Mouse (Mus musculus): ENCODE measurements around the gene Ms4a6b. TPM values are rescaled to one million over a fixed set of nuclear protein-coding genes. Genes with fewer than 3 reads are reported as not detected.
"Not testable (repeated sequence)": the region's sequence is repeated elsewhere in the genome, so short reads cannot be mapped to it uniquely, and the experiment has no call there.

Gene Ms4a6b
- polyA plus RNA-seq (2015; fragmentation: Nextera tagmentation; extraction: Ambion mirVana), result 3.0 and 3.7 TPM in 2 replicates

DNA sequence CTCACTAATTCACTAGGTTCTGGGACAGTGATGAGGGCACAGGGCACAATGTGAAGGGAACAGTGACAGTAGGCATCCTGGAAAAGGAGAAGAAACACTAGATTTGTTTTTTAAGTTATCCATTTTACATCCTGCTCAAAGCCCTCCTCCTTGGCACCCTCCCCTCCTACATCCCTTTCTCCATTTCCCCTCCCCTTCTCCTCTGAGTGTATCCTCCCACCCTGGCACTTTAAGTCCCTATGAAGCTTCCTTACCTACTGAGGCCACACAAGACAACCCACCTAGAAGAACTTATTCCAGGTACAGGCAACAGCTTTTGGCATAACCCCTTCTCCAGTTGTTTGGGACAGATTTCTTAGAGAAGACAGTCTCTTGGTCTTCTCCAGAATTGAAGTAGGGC, at the start of gene Ms4a6b:
Gene Ms4a6b, plus strand, starts transcription at position 267 of the 400 bp plus-strand sequence.
- Histone ChIP-seq H3K9ac (no peak within 1 kb of the TSS), H3K9me3 (no peaks in the 10 kb centered on the region), H3K27me3 (replicated peaks) (no peaks in the 10 kb centered on the region), H3K27ac (replicated peaks) (no peak within 1 kb of the TSS), H3K4me3 (no peak within 1 kb of the TSS), H3K4me2 (no peak within 1 kb of the TSS), H3K4me1 (no peaks in the 10 kb centered on the region), H3K36me3 (no peaks in the 10 kb centered on the region)
- no peak for ATAC-seq (ENCODE audit: extremely low read depth, insufficient number of reproducible peaks, low FRiP score, low TSS enrichment)

DNA sequence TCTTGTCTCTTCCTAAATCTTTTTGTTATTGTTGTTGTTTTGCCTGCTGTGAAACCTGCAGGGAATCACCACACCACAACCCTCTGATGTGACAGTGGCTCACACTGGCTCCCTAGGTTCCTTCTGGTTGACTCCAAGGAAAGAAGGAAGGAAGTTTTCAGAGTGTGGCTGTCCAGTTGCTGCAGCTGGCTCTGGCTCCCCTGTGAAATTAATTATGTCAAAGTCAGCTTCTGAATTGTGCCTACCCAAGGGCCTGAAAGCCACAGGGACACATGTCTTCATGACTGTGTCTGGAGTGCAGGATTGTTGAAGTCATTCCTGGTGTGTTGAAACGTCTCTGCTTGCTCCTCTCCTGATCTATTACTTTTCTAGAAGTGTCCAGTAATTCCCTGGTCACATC, 48.0 kb upstream of the Ms4a6b start:
- not testable (repeated sequence) for H3K27ac ChIP-seq (replicated peaks); H3K4me3 ChIP-seq; H3K9ac ChIP-seq; H3K36me3 ChIP-seq; H3K4me1 ChIP-seq; ATAC-seq (ENCODE audit: extremely low read depth, insufficient number of reproducible peaks, low FRiP score, low TSS enrichment); H3K27me3 ChIP-seq (replicated peaks); H3K4me2 ChIP-seq; H3K9me3 ChIP-seq
- 49% methylated on average over 1 of the region's 1 CpGs for WGBS

DNA sequence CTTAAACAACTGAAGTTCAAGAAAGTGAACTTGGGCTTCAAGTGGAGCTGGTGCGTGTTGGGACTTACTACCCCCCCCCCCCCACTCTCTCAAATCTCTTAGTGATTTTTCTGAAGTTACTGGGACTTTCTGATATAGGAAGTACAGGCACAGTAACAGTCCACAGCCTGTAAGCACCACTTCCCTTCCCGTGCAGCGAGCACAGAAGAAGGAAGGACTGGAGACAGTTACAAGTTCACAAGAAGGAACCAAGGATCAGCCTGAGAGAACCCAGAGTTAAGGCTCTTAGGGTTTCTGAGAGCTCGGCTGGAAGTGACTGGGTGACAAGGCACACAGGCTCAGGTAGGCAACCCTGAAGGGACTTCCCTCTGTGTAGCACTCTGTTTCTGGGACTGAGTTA, 47.1 kb upstream of the Ms4a6b start, which contains the start of gene Ms4a6c:
Gene Ms4a6c, plus strand, starts transcription at position 152 of the 400 bp plus-strand sequence.
- 55% methylated on average over 4 of the region's 4 CpGs for WGBS
- H3K9ac ChIP-seq; H3K4me3 ChIP-seq; H3K27ac ChIP-seq (replicated peaks); H3K9me3 ChIP-seq; H3K27me3 ChIP-seq (replicated peaks); H3K36me3 ChIP-seq; H3K4me1 ChIP-seq; H3K4me2 ChIP-seq; ATAC-seq (ENCODE audit: extremely low read depth, insufficient number of reproducible peaks, low FRiP score, low TSS enrichment): not testable (repeated sequence)

DNA sequence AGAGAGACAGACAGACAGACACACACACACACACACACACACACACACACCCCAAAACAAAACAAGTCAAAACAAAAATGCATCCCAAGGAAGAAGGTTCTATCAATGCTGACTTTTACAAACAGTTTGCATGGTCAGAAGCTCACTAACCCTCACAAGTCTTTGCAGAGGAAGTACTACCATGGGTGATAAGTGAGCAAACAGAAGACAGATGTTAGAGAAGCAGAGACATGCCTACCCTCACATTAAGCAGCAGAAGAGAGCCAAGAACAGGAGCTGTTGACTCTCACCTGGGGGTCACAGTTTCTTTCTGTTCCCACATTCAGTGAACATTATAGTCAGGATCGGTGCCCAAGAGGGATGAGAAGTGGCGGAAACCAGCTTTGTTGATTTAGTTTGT, 36.6 kb upstream of the Ms4a6b start:
- 64% methylated on average over 2 of the region's 2 CpGs for WGBS
- no peaks in the 10 kb centered on the region for H3K36me3 ChIP-seq
- H3K9ac ChIP-seq, result no peak overlapping the region
- ATAC-seq (ENCODE audit: extremely low read depth, insufficient number of reproducible peaks, low FRiP score, low TSS enrichment), result no peak
- no peak overlapping the region for H3K27ac ChIP-seq (replicated peaks)
- H3K9me3 ChIP-seq, result no peaks in the 10 kb centered on the region
- no peaks in the 10 kb centered on the region for H3K4me1 ChIP-seq
- no peak overlapping the region for H3K4me2 ChIP-seq
- H3K27me3 ChIP-seq (replicated peaks), result no peaks in the 10 kb centered on the region
- H3K4me3 ChIP-seq, result no peak overlapping the region

DNA sequence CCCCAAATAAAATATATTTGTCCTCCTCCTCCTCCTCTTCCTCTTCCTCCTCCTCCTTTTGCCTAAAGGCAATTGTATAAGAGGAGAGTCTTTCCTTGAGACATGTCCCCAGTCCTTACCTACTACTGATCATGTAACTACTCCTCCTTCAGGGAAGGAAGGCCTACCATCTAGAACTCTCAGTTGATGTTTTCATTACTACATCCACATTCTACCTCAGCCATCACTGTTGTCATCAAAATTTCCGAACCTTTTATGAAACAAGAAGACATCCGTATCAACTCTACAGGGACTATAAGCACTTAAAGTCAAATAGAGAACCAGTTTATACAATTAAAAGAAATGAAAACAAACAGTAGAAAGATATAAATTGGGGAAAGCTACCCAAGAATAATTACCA, 33.6 kb upstream of the Ms4a6b start:
- H3K4me2 ChIP-seq, result no peak overlapping the region
- H3K9me3 ChIP-seq, result no peaks in the 10 kb centered on the region
- ATAC-seq (ENCODE audit: extremely low read depth, insufficient number of reproducible peaks, low FRiP score, low TSS enrichment), result no peak
- H3K27ac ChIP-seq (replicated peaks), result no peak overlapping the region
- no peak overlapping the region for H3K4me3 ChIP-seq
- H3K36me3 ChIP-seq, result no peaks in the 10 kb centered on the region
- H3K9ac ChIP-seq, result no peak overlapping the region
- no peaks in the 10 kb centered on the region for H3K27me3 ChIP-seq (replicated peaks)
- 75% methylated on average over 2 of the region's 2 CpGs for WGBS
- H3K4me1 ChIP-seq, result no peaks in the 10 kb centered on the region

DNA sequence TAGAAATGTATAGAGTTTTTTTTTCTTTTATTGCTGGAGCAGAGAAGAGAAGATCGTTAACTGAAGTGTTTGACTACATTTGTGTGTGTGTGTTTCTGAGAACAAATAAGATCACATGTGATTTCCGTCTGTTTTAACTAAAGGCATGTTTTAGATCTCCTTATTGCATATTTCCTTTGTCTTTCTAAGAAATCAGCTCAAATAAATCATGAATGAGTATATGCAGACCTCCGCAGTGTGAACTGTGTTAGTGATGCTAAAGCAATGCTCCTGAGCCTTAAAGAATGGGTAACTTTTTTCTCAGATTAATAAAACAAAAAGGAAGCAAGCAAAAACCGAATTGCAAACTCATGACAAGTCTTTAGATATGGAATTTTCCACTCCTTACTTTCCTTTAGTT, 32.4 kb upstream of the Ms4a6b start:
- H3K27me3 ChIP-seq (replicated peaks), result no peaks in the 10 kb centered on the region
- H3K27ac ChIP-seq (replicated peaks), result no peak overlapping the region
- 64% methylated on average over 4 of the region's 4 CpGs for WGBS
- H3K36me3 ChIP-seq, result no peaks in the 10 kb centered on the region
- no peak for ATAC-seq (ENCODE audit: extremely low read depth, insufficient number of reproducible peaks, low FRiP score, low TSS enrichment)
- H3K9ac ChIP-seq, result no peak overlapping the region
- no peak overlapping the region for H3K4me3 ChIP-seq
- H3K4me2 ChIP-seq, result no peak overlapping the region
- H3K9me3 ChIP-seq, result no peaks in the 10 kb centered on the region
- no peaks in the 10 kb centered on the region for H3K4me1 ChIP-seq

DNA sequence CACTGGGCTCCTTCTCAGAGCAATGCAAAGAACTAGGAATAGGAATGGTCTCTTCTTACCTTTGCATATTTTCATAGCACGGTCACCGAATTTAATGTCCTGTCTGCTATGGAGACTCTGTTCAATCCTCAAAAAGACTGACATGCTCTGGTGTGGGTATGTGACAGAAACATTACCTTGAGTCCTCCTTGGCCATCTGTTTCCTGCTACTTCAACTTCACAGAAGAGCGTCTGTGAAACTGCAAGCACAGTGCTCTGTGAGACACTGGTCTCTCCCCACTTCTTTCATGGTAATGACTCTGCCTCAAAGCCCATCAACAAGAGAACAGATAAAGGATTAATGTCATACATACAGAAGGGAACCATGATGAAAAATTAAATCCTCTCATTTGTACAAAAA, 31.9 kb upstream of the Ms4a6b start:
- Histone ChIP-seq H3K4me3 (no peak overlapping the region), H3K4me2 (no peak overlapping the region), H3K9ac (no peak overlapping the region), H3K9me3 (no peaks in the 10 kb centered on the region), H3K27ac (replicated peaks) (no peak overlapping the region), H3K4me1 (no peaks in the 10 kb centered on the region), H3K36me3 (no peaks in the 10 kb centered on the region), H3K27me3 (replicated peaks) (no peaks in the 10 kb centered on the region)
- no peak for ATAC-seq (ENCODE audit: extremely low read depth, insufficient number of reproducible peaks, low FRiP score, low TSS enrichment)
- 70% methylated on average over 3 of the region's 3 CpGs for WGBS

DNA sequence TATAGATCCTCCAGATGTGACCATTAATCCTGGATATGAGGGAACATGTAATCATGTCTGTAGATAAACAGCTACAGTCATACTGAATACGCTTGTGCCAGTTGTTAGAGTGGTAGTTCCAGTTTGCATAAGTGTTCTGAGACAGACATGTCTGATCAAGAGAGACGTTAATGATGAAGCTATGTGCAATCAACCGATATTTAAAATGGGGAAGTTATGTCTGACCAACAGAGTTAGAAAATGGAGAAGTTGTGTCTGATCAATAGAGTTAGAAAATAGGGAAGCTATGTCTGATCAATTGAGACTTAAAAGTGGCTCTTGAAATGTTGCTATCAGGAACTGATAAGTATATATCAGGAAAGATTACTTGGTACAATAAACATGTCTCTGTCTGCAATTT, 31.0 kb upstream of the Ms4a6b start:
- no peak overlapping the region for H3K4me2 ChIP-seq
- H3K27me3 ChIP-seq (replicated peaks), result no peaks in the 10 kb centered on the region
- no peak overlapping the region for H3K9ac ChIP-seq
- WGBS, result 76% methylated on average over 3 of the region's 3 CpGs
- no peaks in the 10 kb centered on the region for H3K9me3 ChIP-seq
- H3K4me1 ChIP-seq, result no peaks in the 10 kb centered on the region
- H3K27ac ChIP-seq (replicated peaks), result no peak overlapping the region
- H3K36me3 ChIP-seq, result no peaks in the 10 kb centered on the region
- H3K4me3 ChIP-seq, result no peak overlapping the region
- no peak for ATAC-seq (ENCODE audit: extremely low read depth, insufficient number of reproducible peaks, low FRiP score, low TSS enrichment)

DNA sequence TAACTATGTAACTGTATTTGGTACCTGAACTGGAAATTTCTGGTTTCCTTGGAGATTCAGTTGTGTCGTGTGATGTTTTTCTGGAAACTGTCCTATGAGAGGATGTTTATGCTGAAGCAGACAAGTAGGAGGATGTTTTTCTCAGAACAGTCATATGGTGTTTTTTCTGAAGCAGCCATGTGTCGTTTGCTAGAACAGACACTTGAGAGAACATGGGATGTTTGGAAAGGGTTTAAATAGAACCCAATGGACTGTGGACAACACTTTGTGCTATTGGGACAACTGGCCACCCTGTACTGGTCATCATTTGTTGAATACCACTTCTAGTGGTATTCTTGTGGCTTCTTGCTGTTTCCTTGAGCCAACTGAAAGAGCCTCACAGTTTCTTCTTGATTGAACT, 30.6 kb upstream of the Ms4a6b start, which contains the start of gene Gm8369:
Gene Gm8369, plus strand, starts transcription at position 193 of the 400 bp plus-strand sequence.
- 54% methylated on average over 2 of the region's 2 CpGs for WGBS
- ATAC-seq (ENCODE audit: extremely low read depth, insufficient number of reproducible peaks, low FRiP score, low TSS enrichment), result no peak

DNA sequence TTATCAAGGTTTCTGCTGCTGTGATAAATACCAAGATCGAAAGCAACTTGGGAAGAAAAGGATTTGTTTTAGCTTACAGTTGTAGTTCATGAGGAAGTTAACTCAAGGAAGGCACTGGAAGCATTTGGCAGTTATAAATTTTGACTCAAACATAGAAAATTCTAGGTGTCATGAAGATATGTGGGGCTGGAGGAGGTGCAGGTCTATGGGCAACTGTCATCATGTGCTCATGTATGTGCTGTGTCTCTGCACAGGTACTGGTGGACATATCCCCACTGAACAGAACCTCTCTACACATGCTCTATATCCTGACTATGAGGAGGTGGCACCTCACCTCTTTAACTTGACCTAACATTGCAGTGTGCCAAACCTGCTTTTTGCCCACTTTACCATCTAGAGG, 29.7 kb upstream of the Ms4a6b start:
- ATAC-seq (ENCODE audit: extremely low read depth, insufficient number of reproducible peaks, low FRiP score, low TSS enrichment), result no peak
- Histone ChIP-seq H3K4me3 (no peak overlapping the region), H3K4me2 (no peak overlapping the region), H3K4me1 (no peaks in the 10 kb centered on the region), H3K36me3 (no peaks in the 10 kb centered on the region), H3K9ac (no peak overlapping the region), H3K27me3 (replicated peaks) (no peaks in the 10 kb centered on the region), H3K27ac (replicated peaks) (no peak overlapping the region), H3K9me3 (no peaks in the 10 kb centered on the region)
- 74% methylated on average over 1 of the region's 1 CpGs for WGBS

More for the DNA sequence above, 30.6 kb upstream of the Ms4a6b start, which contains the start of gene Gm8369:
- Histone ChIP-seq H3K27ac (replicated peaks) (no peak within 1 kb of the TSS), H3K4me3 (no peak within 1 kb of the TSS), H3K4me2 (no peak within 1 kb of the TSS), H3K9me3 (no peaks in the 10 kb centered on the region), H3K27me3 (replicated peaks) (no peaks in the 10 kb centered on the region), H3K9ac (no peak within 1 kb of the TSS), H3K4me1 (no peaks in the 10 kb centered on the region), H3K36me3 (no peaks in the 10 kb centered on the region)

DNA sequence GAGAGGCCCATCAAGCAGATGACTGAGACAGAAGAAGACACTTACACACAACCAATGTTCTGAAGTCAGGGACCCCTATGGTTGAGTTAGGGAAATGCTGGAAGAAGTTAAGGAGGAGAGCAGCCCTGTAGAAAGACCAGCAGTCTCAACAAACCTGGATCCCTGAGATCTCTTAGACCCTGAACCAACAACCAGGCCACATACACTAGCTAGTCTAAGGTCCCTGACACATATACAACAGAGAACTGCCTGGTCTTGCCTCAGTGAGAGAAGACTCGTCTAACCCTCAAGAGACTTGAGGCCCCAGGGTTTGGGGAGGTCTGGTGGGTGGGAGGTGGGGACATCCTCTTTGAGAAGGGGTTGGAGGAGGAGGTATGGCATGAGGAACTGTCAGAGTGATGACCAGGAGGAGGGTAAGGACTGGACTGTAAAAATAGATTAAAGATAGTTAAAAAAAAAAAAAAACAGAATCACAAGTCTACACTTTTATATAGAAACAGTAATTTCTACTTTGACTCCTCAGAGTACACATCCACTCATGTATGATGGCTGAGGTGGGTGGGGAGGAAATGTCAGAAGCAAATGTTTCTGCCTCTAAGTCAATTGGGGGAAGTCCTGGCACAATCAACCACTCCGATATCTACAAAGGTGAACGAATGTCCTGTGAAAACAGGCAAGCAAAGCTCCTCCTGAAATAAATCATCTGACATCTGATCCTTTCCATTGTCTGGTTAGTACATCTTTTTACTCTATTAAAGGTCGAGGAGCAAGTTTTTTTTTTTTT, 24.7 kb upstream of the Ms4a6b start:
- H3K4me1 ChIP-seq, result no peaks in the 10 kb centered on the region
- no peaks in the 10 kb centered on the region for H3K9me3 ChIP-seq
- no peaks in the 10 kb centered on the region for H3K27me3 ChIP-seq (replicated peaks)
- no peak overlapping the region for H3K27ac ChIP-seq (replicated peaks)
- no peak overlapping the region for H3K4me2 ChIP-seq
- no peak overlapping the region for H3K9ac ChIP-seq
- whole genome bisulfite sequencing, result 61% methylated on average over 4 of the region's 4 CpGs
- no peak overlapping the region for H3K4me3 ChIP-seq
- no peaks in the 10 kb centered on the region for H3K36me3 ChIP-seq
- ATAC-seq (ENCODE audit: extremely low read depth, insufficient number of reproducible peaks, low FRiP score, low TSS enrichment), result no peak

DNA sequence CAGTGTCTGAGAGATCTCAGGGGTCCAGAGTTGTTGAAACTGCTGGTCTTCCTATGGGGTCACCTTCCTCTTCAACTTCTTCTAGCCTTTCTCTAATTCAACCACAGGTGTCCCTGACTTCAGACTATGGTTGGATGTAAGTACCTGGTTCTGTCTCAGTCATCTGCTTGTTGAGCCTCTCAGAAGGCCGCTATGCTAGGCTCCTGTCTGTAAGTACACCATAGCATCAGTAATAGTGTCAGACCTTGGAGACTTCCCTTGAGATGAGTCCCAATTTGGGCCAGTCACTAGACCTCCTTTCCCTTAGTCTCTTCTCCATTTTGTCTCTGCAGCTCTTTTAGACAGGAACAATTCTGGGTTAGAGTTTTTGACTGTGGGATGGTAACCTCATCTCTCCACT, 23.6 kb upstream of the Ms4a6b start:
- H3K4me1 ChIP-seq, result no peaks in the 10 kb centered on the region
- no peaks in the 10 kb centered on the region for H3K27me3 ChIP-seq (replicated peaks)
- no peaks in the 10 kb centered on the region for H3K9me3 ChIP-seq
- no peak overlapping the region for H3K27ac ChIP-seq (replicated peaks)
- no peak overlapping the region for H3K4me2 ChIP-seq
- H3K4me3 ChIP-seq, result no peak overlapping the region
- ATAC-seq (ENCODE audit: extremely low read depth, insufficient number of reproducible peaks, low FRiP score, low TSS enrichment), result no peak
- H3K9ac ChIP-seq, result no peak overlapping the region
- 68% methylated on average over 1 of the region's 1 CpGs for WGBS
- no peaks in the 10 kb centered on the region for H3K36me3 ChIP-seq
